Mouse (Mus musculus) gastrocnemius, adult 8-10 months (tissue): ENCODE results near the gene Plagl2. TPM values are rescaled to one million over a fixed set of nuclear protein-coding genes. Genes with fewer than 3 reads are reported as not detected.

Experiments used
- DNase-seq, 2 experiments: peaks; one replicate each; pipeline ENCODE4 v3.0.0; 2022; ENCODE audit warnings: low spot score in 2 of 2
- total RNA-seq, 4 experiments: library from RNA; stranded (reverse); gene quantifications; 2 replicates each; pipeline ENCODE4 v1.2.4; 2022

Plagl2 gene
- total RNA-seq, 4 experiments from 2014 or later, result 2.3 to 3.4 (median 3.0) TPM

DNA sequence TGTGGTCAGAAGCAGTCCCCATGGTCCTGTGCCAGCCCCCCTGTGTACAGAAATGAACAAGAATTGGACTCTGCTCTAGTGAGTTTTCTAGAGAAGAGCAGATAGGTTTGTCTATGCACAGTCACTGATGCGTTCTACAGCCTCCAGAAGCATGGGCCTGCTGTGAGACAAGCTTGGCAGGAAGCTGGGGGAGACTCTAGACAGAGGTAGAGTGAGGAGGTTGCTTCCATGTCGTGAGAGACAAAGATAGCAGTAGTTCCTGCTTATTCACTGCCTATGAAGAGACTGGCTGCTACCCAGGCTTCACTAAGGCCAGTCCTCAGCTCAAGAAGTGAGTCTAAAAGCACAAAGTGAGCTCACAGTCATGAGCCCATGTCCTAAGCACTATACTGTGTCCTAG, 50.0 kb downstream of the Plagl2 start:
- DNase-seq, result no peak

DNA sequence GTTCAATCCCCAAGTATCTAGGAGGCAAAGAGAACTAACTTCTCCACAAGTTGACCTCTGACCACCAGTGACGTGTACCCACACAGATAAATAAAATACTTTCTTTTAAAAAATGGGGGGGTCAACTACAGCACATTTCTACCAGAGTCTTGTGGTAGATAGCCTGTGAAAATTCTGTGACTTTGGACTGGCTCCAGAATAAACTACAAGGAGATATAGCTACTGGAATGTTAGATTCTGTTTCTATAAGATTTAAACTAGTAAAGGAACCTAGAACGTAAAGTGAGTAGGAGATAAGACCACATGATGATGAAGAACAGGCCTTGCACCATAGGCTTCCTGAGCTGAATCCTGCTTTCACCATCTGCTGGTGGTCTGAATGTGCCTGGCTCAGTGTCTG, 53.4 kb downstream of the Plagl2 start:
- DNase-seq, result no peak

DNA sequence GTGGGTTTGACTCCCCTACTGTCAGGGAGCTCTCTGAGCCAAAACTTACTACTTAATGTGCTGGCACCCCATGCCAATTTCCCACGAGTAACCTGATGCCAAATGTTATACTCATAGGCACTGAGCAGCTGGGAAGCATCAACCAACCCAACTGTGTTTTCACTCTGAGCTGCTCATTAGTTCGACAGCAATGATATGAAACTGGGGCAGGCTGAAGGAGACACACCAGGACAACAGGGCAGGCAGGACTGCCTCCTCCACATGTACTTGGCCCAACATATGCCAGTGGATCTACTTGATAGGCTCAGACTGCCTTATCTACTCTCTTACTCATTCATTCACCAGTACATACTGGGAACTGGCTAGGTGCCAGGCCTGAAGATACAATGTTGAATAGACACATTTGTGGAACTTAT, 55.0 kb downstream of the Plagl2 start:
- DNase-seq, result no peak

DNA sequence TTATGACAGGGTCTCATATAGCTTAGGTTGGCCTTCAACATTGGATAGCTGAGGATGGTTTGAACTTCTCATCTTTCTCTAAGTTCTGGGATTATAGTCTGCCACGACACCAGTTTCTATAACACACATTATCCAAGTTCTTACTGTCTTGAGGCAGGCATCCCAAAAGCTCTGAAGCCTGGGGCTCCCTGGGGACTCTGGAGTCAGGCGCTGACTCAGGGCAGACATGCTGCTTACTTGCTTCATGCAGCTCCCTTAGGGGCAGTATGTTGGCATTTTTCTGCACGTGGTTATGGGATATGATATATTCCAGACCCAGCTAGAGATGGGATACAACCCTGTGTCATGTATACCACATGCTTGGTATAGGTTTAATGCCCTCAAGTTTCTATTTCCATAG, 61.3 kb downstream of the Plagl2 start:
- no peak for DNase-seq

DNA sequence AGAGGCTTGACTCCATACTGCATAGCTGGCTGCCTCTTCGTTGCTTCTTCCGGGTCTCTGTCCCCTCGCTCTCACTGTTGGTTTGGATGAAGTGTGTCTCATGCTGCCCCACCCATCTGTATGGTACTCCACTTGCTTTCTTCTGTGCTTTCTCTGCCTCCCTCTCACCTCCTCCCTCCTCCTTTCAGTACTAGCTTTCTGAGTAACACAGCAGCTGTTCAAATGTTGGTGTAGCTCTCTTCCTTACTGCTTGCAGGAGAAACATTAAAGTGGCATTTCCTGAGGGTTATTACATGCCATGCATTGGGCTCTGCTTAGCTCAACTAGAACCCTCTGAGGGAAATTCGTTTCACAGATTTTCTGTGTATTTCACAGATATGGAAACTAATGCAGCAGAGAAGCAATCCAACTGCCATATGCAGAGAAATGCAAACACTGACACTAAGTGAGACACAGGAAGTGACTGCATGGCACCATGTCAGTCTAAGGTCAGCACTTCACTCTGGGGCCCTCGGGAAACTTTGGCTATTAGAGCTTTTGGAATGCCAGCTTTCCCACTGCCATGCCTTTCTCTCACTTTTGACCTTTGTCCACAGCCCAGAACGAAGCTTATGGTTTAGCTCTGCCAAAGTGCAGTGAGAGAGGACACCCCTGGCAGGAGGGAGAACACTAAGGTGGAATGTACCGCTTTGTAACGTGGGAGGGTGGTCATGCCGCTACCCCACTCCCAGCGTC, 61.9 kb downstream of the Plagl2 start:
- DNase-seq, result no peak

Other genes starting within 250 kb of the Plagl2 start
- 10 to 100 TPM; 71.5 to 83.6 (median 81.3) TPM for gene Pdrg1, start 226.0 kb downstream of the Plagl2 start, total RNA-seq
- not detected for gene Xkr7, start 209.6 kb downstream of the Plagl2 start, total RNA-seq
- gene Ccm2l, start 175.5 kb downstream of the Plagl2 start, total RNA-seq, result 1 to 10 TPM; 2.6 to 3.3 (median 2.8) TPM
- gene Hck, start 133.0 kb downstream of the Plagl2 start, total RNA-seq, result under 1 TPM; 0.13 to 0.27 (median 0.21) TPM
- 10 to 100 TPM; 25.5 to 30.3 (median 28.4) TPM for gene Tm9sf4, start 80.1 kb downstream of the Plagl2 start, total RNA-seq
- under 1 TPM; 0.22 to 0.48 (median 0.37) TPM for gene Tspyl3, start 16.0 kb downstream of the Plagl2 start, total RNA-seq
- gene Pofut1, start 107 bp upstream of the Plagl2 start, total RNA-seq, result 10 to 100 TPM in 3 of 4 experiments, 1 to 10 TPM in 1; 9.2 to 12.3 (median 10.9) TPM
- 1 to 10 TPM; 3.0 to 3.7 (median 3.4) TPM for gene Kif3b, start 50.0 kb upstream of the Plagl2 start, total RNA-seq
- gene Asxl1, start 104.4 kb upstream of the Plagl2 start, total RNA-seq, result 10 to 100 TPM in 2 of 4 experiments, 1 to 10 TPM in 2; 8.1 to 12.1 (median 10.5) TPM